Mouse (Mus musculus) testis, adult 2 months (tissue): Measurements from ENCODE around the gene Prex1.

Source experiments
- CTCF ChIP-seq: fragments of 200-500 bp; IDR thresholded peaks from 2 replicates; pipeline ENCODE4 v1.5.1; 2012; ENCODE audit warnings: low read depth, mild to moderate bottlenecking, inconsistent platforms, low read length, moderate library complexity; ENCODE audit not compliant: control insufficient read depth, insufficient read depth, insufficient replicate concordance
- POLR2A ChIP-seq: fragments of 200-500 bp; IDR thresholded peaks from 2 replicates; pipeline ENCODE4 v1.6.1; 2012; ENCODE audit warnings: low read depth, mild to moderate bottlenecking, inconsistent platforms, low read length, moderate library complexity; ENCODE audit not compliant: control insufficient read depth

DNA sequence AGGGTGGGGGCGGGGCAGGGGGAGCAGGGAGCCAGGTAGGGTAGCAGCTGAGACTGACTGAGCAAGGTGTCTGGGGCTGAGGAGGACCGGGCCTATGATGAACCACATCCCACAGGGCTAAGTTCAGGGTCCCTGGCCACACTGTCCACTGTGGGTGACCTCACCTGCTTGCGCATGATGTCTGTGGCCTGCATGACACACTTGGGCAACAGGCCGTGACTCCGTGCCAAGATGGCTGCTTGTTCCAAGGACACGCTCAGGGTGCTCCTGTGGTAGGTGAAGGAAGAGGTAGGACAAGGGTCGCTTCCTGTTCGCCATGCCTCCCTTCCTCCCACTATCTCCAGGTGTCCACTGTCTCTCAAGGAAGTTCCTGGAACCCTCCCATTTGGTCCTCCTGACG is 144.4 kb downstream of the Prex1 start:
- TF ChIP-seq CTCF (no peak), POLR2A (no peak)
